Mouse (Mus musculus) heart, embryonic 11.5 days (tissue): ENCODE data around the gene Snai3. TPM values are rescaled to one million over a fixed set of nuclear protein-coding genes. Genes with fewer than 3 reads are reported as not detected.

Experiments
- ATAC-seq: fragments of 200-750 bp; cut with Nextera tagmentation; replicated peaks from 2 replicates; pipeline ENCODE4 v1.8.0; 2017; ENCODE audit warnings: moderate library complexity; ENCODE audit not compliant: insufficient number of reproducible peaks, low FRiP score, low TSS enrichment
- H3K27ac ChIP-seq: fragments of 300-500 bp; sonication (generic); 2 replicates; pipeline ENCODE4 v1.5.1; 2014; ENCODE audit warnings: mild to moderate bottlenecking, low read depth, low read length
- H3K27me3 ChIP-seq: fragments of 300-500 bp; sonication (generic); 2 replicates; pipeline ENCODE4 v1.6.1; 2014; ENCODE audit warnings: mild to moderate bottlenecking, low read length, mixed read lengths; ENCODE audit not compliant: control insufficient read depth, insufficient read depth
- H3K36me3 ChIP-seq: fragments of 300-500 bp; sonication (generic); 2 replicates; pipeline ENCODE4 v1.6.1; 2014; ENCODE audit warnings: mild to moderate bottlenecking, low read length, moderate library complexity, mixed read lengths; ENCODE audit not compliant: control insufficient read depth, insufficient read depth
- H3K4me1 ChIP-seq: fragments of 300-500 bp; sonication (generic); 2 replicates; pipeline ENCODE4 v1.6.1; 2014; ENCODE audit warnings: low read length; ENCODE audit not compliant: control insufficient read depth, insufficient read depth
- H3K4me2 ChIP-seq: fragments of 300-500 bp; sonication (generic); 2 replicates; pipeline ENCODE4 v1.6.1; 2014; ENCODE audit warnings: mild to moderate bottlenecking, moderate library complexity
- H3K4me3 ChIP-seq: fragments of 300-500 bp; sonication (generic); 2 replicates; pipeline ENCODE4 v1.5.1; 2014; ENCODE audit warnings: low read depth, low read length
- H3K9ac ChIP-seq: fragments of 300-500 bp; sonication (generic); 2 replicates; pipeline ENCODE4 v1.6.1; 2014; ENCODE audit warnings: mild to moderate bottlenecking, low read depth, low read length, moderate library complexity
- H3K9me3 ChIP-seq: fragments of 300-500 bp; sonication (generic); replicated peaks from 2 replicates; pipeline ENCODE4 v1.6.1; 2016; ENCODE audit warnings: low read length; ENCODE audit not compliant: control insufficient read depth
- WGBS: fragments of 180-500 bp; shearing (Covaris S2); extraction: QIAGEN DNeasy Blood & Tissue Kit; methylation state at CpG from one replicate; pipeline ENCODE4 v1.1.7; 2014; ENCODE audit not compliant: insufficient replicate concordance; 5-methylcytosine and 5-hydroxymethylcytosine counted together
- polyA plus RNA-seq: library from polyadenylated mRNA; unstranded; fragments of >200 nt; fragmentation: Nextera tagmentation; extraction: Ambion mirVana; gene quantifications from 2 replicates; pipeline ENCODE4 v1.2.1, GENCODE M21; 2014

Snai3 gene
- polyA plus RNA-seq, result 3.0 and 4.2 TPM in 2 replicates

GRCm38 (mm10) chr8:122460524-122461472 lies at the start of gene Snai3:
TSS of gene Snai3 (minus strand) at chr8:122460733.
- Histone ChIP-seq H3K4me2 (peak within 1 kb of the TSS; percentile 86), H3K27me3 (peaks cover 33% of the 10 kb centered on the region), H3K4me3 (peak within 1 kb of the TSS; percentile 46), H3K27ac (no peak within 1 kb of the TSS), H3K9ac (peak within 1 kb of the TSS; percentile 67), H3K9me3 (no peaks in the 10 kb centered on the region), H3K4me1 (peaks cover 35% of the 10 kb centered on the region), H3K36me3 (no peaks in the 10 kb centered on the region)
- 5% methylated on average over 49 of the region's 56 CpGs for WGBS
- 0 out of 2 replicates have a peak, but pooled peaks have one; percentile 46 for ATAC-seq

- H3K4me1 ChIP-seq, result no peaks in the 10 kb centered on the region
- H3K36me3 ChIP-seq, result peaks cover 26% of the 10 kb centered on the region
- no peak overlapping the region for H3K4me3 ChIP-seq
- no peaks in the 10 kb centered on the region for H3K9me3 ChIP-seq
- no peak overlapping the region for H3K27ac ChIP-seq
- 36% methylated on average over 10 of the region's 10 CpGs for WGBS
- no peak for ATAC-seq
- no peak overlapping the region for H3K9ac ChIP-seq
- no peak overlapping the region for H3K4me2 ChIP-seq
- H3K27me3 ChIP-seq, result no peaks in the 10 kb centered on the region
These were observed 40.3 kb upstream of the Snai3 start for GRCm38 (mm10) chr8:122500856-122501255.

- no peak overlapping the region for H3K27ac ChIP-seq
- no peaks in the 10 kb centered on the region for H3K4me1 ChIP-seq
These were observed 37.4 kb upstream of the Snai3 start for GRCm38 (mm10) chr8:122497912-122498311.

GRCm38 (mm10) chr8:122497016-122497734 lies 36.6 kb upstream of the Snai3 start:
- H3K27ac ChIP-seq, result no peak overlapping the region
- H3K4me1 ChIP-seq, result no peaks in the 10 kb centered on the region
- H3K9ac ChIP-seq, result no peak overlapping the region
- H3K27me3 ChIP-seq, result no peaks in the 10 kb centered on the region
- H3K4me2 ChIP-seq, result no peak overlapping the region
- H3K4me3 ChIP-seq, result no peak overlapping the region
- ATAC-seq, result no peak
- 80% methylated on average over 12 of the region's 12 CpGs for WGBS
- H3K9me3 ChIP-seq, result no peaks in the 10 kb centered on the region
- peaks cover 47% of the 10 kb centered on the region for H3K36me3 ChIP-seq

More at GRCm38 (mm10) chr8:122497912-122498311, 37.4 kb upstream of the Snai3 start:
- Histone ChIP-seq H3K9ac (no peak overlapping the region), H3K27me3 (no peaks in the 10 kb centered on the region), H3K9me3 (no peaks in the 10 kb centered on the region), H3K4me2 (no peak overlapping the region), H3K36me3 (peaks cover 45% of the 10 kb centered on the region), H3K4me3 (no peak overlapping the region)
- no peak for ATAC-seq
- WGBS, result 72% methylated on average over 17 of the region's 17 CpGs

GRCm38 (mm10) chr8:122488387-122488786 lies 27.9 kb upstream of the Snai3 start:
- Histone ChIP-seq H3K4me2 (no peak overlapping the region), H3K27ac (no peak overlapping the region), H3K9ac (no peak overlapping the region), H3K27me3 (no peaks in the 10 kb centered on the region), H3K9me3 (no peaks in the 10 kb centered on the region), H3K4me1 (no peaks in the 10 kb centered on the region), H3K36me3 (peaks cover 64% of the 10 kb centered on the region), H3K4me3 (no peak overlapping the region)
- 93% methylated on average over 9 of the region's 9 CpGs for WGBS
- no peak for ATAC-seq

- peaks cover 69% of the 10 kb centered on the region for H3K36me3 ChIP-seq
- H3K9ac ChIP-seq, result no peak overlapping the region
- H3K4me3 ChIP-seq, result no peak overlapping the region
- H3K27ac ChIP-seq, result no peak overlapping the region
- H3K27me3 ChIP-seq, result no peaks in the 10 kb centered on the region
- WGBS, result 87% methylated on average over 12 of the region's 12 CpGs
- no peak for ATAC-seq
- H3K4me2 ChIP-seq, result no peak overlapping the region
- H3K9me3 ChIP-seq, result no peaks in the 10 kb centered on the region
- H3K4me1 ChIP-seq, result no peaks in the 10 kb centered on the region
These were observed 24.3 kb upstream of the Snai3 start for GRCm38 (mm10) chr8:122484831-122485230.

- Histone ChIP-seq H3K4me2 (no peak overlapping the region), H3K4me3 (no peak overlapping the region), H3K9me3 (no peaks in the 10 kb centered on the region), H3K9ac (no peak overlapping the region), H3K4me1 (no peaks in the 10 kb centered on the region), H3K27ac (no peak overlapping the region), H3K36me3 (peaks cover 60% of the 10 kb centered on the region), H3K27me3 (no peaks in the 10 kb centered on the region)
- 95% methylated on average over 7 of the region's 7 CpGs for WGBS
- no peak for ATAC-seq
These were observed 23.3 kb upstream of the Snai3 start for GRCm38 (mm10) chr8:122483877-122484276.

GRCm38 (mm10) chr8:122482448-122482847 lies 21.9 kb upstream of the Snai3 start:
- no peaks in the 10 kb centered on the region for H3K9me3 ChIP-seq
- H3K4me2 ChIP-seq, result no peak overlapping the region
- no peak overlapping the region for H3K4me3 ChIP-seq
- H3K27me3 ChIP-seq, result no peaks in the 10 kb centered on the region
- no peak overlapping the region for H3K9ac ChIP-seq
- H3K27ac ChIP-seq, result no peak overlapping the region
- peaks cover 62% of the 10 kb centered on the region for H3K36me3 ChIP-seq
- no peaks in the 10 kb centered on the region for H3K4me1 ChIP-seq
- no peak for ATAC-seq
- WGBS, result 98% methylated on average over 8 of the region's 8 CpGs
